Mouse (Mus musculus) bone marrow macrophage, adult 2 months (primary cell): ENCODE data around the gene Rassf4. TPM values are rescaled to one million over a fixed set of nuclear protein-coding genes. Genes with fewer than 3 reads are reported as not detected.
A peak's percentile ranks its signal among the peaks of the same experiment; 100 is the strongest.

Source experiments
- H3K27ac ChIP-seq: 2 replicates; pipeline ENCODE4 v1.5.1; 2012; ENCODE audit warnings: low read depth, low read length; ENCODE audit not compliant: insufficient read depth
- H3K4me1 ChIP-seq: 2 replicates; pipeline ENCODE4 v1.6.1; 2012; ENCODE audit warnings: low read length; ENCODE audit not compliant: control insufficient read depth, insufficient read depth
- H3K4me3 ChIP-seq: 2 replicates; pipeline ENCODE4 v1.5.1; 2012; ENCODE audit warnings: mild to moderate bottlenecking, low read length, moderate library complexity; ENCODE audit not compliant: insufficient read depth
- CTCF ChIP-seq: IDR thresholded peaks from 2 replicates; pipeline ENCODE4 v1.5.1; 2012; ENCODE audit warnings: low read depth, mild to moderate bottlenecking, low read length, moderate library complexity
- POLR2A ChIP-seq: IDR thresholded peaks from 2 replicates; pipeline ENCODE4 v1.6.1; 2012; ENCODE audit warnings: mild to moderate bottlenecking, low read depth, low read length, borderline replicate concordance
- polyA plus RNA-seq: library from polyadenylated mRNA; stranded (reverse); fragments of >200 nt; gene quantifications from 2 replicates; pipeline ENCODE4 v1.2.4, GENCODE M21; 2012; ENCODE audit not compliant: missing spikeins, insufficient read depth, insufficient read length

Gene Rassf4
- polyA plus RNA-seq, 1 experiment: 401 TPM

DNA sequence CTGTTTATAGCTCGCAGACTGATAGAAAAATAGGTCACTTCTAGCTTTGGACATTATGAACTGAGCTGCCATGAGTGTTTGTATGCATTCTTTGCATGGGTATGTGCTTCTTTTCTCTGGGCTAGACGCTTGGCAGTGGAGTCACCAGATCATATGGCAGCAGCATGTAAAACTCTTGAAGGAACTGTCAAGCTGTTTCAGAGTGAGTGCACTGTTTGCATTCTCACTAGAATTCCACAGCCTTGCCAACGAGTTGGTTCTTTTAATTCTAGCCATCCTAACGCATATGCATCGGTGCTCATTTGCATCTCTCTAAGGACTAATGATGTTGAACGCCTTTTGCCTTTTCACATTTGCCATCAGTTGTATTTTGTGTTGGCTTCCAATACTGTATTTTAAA is 30.6 kb upstream of the Rassf4 start:
- TF ChIP-seq CTCF (no peak), POLR2A (no peak)
- Histone ChIP-seq H3K27ac (no peak overlapping the region), H3K4me3 (no peak overlapping the region), H3K4me1 (no peaks in the 10 kb centered on the region)

DNA sequence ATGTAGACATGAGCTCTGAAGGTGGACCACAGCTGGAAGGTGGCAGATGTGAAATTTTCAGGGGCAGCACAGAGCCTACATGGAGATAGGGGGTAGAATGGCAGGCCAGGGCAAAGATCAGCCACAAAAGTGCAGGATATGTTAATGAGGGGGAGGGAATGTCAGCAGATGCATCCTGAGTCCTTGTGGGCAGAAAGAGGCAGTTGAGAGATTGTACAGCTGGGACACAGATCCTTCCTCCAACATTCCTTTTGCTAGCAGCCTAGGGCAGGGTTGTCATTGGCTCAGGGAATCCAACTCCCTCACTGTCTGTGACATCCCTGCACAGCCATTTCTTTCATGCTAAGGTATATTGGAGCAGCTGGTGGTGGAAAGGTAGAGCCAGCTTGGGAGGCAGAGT is 27.1 kb upstream of the Rassf4 start:
- no peak for TF ChIP-seq CTCF
- Histone ChIP-seq H3K4me1 (no peaks in the 10 kb centered on the region), H3K27ac (no peak overlapping the region), H3K4me3 (no peak overlapping the region)

DNA sequence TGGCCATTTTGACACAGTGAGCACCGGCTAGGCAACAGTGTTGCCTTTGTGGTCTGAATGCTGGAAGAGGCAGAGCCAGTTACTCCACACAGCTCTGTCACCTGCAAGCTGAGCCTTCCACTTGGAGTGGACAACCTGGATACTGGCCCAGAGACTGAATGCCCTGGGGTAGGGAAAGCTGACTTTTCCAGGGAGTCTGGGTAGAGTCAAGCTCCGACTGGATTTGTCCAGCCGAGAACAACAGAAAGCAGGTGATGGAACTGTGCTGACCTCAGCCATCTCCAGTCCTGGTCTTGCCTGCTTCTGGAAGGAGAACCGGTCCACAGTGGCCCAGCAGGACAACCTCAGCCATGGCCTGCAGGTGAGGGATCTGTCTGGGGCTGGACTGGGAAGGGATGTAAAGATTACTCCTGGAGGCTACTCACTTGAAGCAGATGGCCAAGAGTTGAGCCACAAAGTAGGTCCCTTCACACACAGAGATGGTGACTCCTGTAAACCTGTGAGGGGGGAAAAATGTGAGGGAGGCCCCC is 24.2 kb upstream of the Rassf4 start:
- no peak overlapping the region for H3K4me3 ChIP-seq
- H3K27ac ChIP-seq: no peak overlapping the region
- TF ChIP-seq POLR2A: no peak
- TF ChIP-seq CTCF: no peak
- peaks cover 15% of the 10 kb centered on the region for H3K4me1 ChIP-seq

DNA sequence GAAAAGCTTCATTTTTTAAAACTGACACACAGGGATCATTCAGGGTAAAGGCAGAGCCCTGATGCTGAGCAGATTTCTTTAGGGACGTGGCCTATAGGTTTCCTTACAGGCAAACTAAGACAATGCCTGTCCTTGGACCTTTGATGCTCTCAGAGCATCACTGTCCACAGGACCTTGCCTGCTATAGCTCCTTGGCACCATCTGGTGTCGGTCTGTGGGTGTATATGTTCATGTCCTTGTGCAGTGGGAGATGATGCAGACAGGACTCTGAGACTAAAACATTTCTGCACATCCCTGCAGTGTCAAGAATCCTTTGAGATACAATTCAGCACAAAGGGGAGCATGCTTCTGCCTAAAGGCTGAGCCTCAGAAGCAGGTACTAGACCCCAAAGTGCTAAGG is 23.7 kb upstream of the Rassf4 start:
- TF ChIP-seq POLR2A: no peak
- TF ChIP-seq CTCF: peak; percentile 54
- no peak overlapping the region for H3K4me3 ChIP-seq
- no peak overlapping the region for H3K27ac ChIP-seq
- peaks cover 15% of the 10 kb centered on the region for H3K4me1 ChIP-seq

DNA sequence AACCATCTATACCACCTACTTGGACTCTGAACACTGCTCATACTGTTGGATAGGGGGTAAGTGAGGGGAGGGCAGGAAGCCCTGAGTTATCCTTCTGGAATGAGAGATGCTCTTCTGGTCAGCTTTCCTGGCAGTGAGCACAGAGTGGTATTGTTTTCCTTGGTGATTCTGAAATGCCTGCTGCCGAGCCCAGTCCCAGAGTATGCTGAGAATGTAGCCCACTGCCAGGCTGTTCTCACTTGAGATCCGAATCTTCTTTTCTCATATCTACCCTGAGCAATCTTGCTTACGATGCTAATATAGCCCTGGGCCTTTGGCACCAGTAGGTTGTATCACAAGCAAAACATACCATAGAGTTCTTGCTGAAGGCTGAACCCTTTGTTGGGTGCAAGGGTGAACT is 20.6 kb upstream of the Rassf4 start:
- peaks cover 15% of the 10 kb centered on the region for H3K4me1 ChIP-seq
- no peak overlapping the region for H3K4me3 ChIP-seq
- H3K27ac ChIP-seq: no peak overlapping the region
- TF ChIP-seq POLR2A (no peak), CTCF (no peak)

DNA sequence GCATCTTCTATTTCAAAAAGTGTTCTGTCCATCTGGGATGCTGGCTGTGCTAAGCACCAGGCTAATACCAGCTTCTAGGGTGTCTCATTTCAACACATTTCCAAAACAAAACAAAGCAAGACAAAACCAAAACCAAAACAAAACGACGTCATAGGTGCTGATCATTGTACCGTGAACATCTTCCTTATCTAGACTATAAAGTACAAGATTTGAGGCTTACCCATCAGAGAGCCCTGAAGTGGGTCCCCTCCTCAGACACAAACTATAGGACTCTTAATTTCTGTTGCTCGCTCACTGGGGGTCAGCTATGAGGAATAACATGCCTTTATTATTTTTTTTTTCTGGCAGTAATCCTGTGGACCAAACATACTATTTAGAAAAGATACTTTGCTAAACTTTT is 19.9 kb upstream of the Rassf4 start:
- Histone ChIP-seq H3K4me1 (peaks cover 15% of the 10 kb centered on the region), H3K27ac (no peak overlapping the region), H3K4me3 (no peak overlapping the region)
- TF ChIP-seq POLR2A (no peak), CTCF (no peak)

DNA sequence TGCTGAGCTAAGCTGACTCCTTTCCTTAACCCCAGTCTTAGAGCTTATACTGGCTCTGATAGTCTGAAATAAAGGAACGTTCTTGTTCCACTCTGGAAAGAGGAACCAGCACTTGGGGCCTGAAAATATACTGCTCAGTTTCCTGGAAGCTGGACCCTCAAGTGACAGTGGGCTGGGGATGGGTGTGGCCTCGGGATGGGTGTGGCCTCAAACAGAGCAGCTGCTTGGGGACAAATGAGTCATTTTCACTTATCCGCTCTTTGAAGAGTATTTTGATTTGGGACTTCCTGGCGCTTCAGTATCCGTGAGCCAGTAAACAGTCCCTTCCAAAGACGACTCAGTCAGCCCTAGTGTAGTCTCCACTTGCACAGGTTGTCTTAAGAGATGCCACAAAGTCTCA is 8.6 kb upstream of the Rassf4 start:
- peak overlapping the region; percentile 93 for H3K27ac ChIP-seq

DNA sequence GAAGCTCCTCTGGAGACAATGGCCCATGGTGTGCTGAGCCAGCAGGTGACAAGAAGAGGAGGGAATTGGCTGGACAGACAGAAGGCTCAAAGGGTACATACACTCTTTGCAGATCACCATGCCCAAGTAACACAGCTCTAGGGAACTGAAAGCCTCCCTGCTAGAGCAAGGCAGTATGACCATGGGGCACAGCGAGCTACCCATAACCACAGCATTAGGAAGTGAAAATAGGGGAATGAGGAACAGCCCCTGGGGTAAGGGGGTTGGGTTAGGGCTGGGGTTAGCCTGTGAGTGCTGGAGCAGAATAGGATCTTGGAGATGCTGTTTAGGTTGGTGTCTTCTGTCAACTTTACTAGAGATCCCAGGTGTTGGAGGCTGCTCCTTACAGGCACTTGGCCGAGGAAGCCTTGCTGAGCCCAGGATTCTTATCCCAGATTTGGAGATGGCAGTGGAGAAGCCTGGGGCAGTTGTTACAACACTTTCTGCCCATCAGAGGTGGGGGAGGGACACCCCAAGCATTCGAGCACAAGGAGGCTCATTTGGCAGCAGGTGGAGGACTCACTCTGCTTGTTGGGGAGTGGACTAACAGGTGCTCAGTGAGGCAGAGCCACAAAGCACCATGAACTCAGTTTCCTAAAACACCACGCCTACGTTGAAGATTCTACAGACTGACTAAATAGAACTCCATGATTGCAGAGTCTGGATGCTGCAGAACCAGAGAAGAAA is 6.0 kb upstream of the Rassf4 start:
- Histone ChIP-seq H3K27ac (peak overlapping the region; percentile 96), H3K4me3 (no peak overlapping the region; the same call in 1 of the 2 replicates), H3K4me1 (peaks cover 79% of the 10 kb centered on the region)
- TF ChIP-seq CTCF (no peak), POLR2A (no peak)

More for the DNA sequence above, 8.6 kb upstream of the Rassf4 start:
- Histone ChIP-seq H3K4me1 (peaks cover 60% of the 10 kb centered on the region), H3K4me3 (peak overlapping the region; percentile 9; the same call in 1 of the 2 replicates)
- TF ChIP-seq CTCF (no peak), POLR2A (no peak)

DNA sequence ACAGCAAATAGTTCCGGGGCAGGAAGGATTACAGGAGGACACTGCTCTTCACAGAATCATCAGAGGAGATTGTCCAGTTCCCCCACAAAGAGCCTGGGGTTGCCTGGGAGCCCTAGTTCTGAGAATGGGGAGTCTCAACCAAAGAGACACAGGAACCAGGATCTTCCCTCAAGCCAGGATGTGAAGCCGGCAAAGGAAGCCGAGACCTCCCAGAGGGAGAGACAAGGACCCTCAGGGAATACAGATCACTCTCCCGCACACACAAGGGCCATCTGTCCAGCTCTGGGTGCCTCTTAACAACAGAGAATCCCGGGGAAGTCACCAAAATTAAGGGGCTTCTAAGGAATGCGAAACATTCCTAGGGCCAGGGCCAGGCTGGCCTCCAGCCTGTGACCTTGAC is 3.6 kb upstream of the Rassf4 start:
- TF ChIP-seq POLR2A (no peak), CTCF (no peak)
- no peak overlapping the region for H3K27ac ChIP-seq
- H3K4me3 ChIP-seq: no peak overlapping the region
- peaks cover 65% of the 10 kb centered on the region for H3K4me1 ChIP-seq

DNA sequence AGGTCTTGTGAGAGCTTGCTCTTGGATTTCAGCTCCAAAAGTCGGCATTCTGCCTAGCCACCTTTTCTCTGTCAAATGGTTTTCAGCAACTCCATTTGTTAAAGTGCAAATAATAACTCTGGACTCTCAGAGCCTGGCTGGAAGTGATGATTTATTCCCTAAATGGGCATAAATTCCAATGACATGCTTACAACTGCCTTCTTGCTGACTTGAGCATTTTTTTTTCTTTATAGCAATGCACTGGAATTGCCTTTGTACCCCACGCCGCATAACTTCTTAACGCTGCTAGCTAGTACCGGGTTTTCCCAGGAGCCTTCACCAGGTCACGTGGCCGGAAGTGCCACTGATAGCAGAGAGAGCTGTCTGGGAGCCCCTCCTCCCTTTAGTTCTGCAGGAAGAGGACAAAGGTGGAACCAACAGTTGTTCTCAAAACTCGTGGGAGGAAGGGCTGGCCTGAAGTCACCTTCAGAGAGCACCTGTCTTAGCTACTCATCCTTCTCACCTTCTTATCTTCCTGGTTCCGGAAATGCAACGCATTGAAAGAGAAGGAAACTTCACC is 2.7 kb upstream of the Rassf4 start:
- H3K4me3 ChIP-seq: no peak overlapping the region
- TF ChIP-seq CTCF: no peak
- no peak for TF ChIP-seq POLR2A
- peaks cover 58% of the 10 kb centered on the region for H3K4me1 ChIP-seq
- no peak overlapping the region for H3K27ac ChIP-seq
